Mouse (Mus musculus) hindbrain, embryonic 13.5 days (tissue): ENCODE results near the gene Fbln7. TPM values are rescaled to one million over a fixed set of nuclear protein-coding genes. Genes with fewer than 3 reads are reported as not detected.
A peak's percentile ranks its signal among the peaks of the same experiment; 100 is the strongest.

Experiments
- ATAC-seq: fragments of 200-750 bp; cut with Nextera tagmentation; 2 replicates; pipeline ENCODE4 v1.8.0; 2017; ENCODE audit warnings: moderate TSS enrichment; ENCODE audit not compliant: low FRiP score
- H3K27ac ChIP-seq: fragments of 300-500 bp; sonication (generic); 2 replicates; pipeline ENCODE4 v1.5.1; 2015; ENCODE audit warnings: inconsistent platforms, mild to moderate bottlenecking, moderate library complexity
- H3K27me3 ChIP-seq: fragments of 300-500 bp; sonication (generic); 2 replicates; pipeline ENCODE4 v1.6.1; 2015; ENCODE audit warnings: mild to moderate bottlenecking, inconsistent platforms
- H3K36me3 ChIP-seq: fragments of 300-500 bp; sonication (generic); 2 replicates; pipeline ENCODE4 v1.6.1; 2015; ENCODE audit warnings: mild to moderate bottlenecking, inconsistent platforms
- H3K4me1 ChIP-seq: fragments of 300-500 bp; sonication (generic); replicated peaks from 2 replicates; pipeline ENCODE4 v1.6.1; 2015; ENCODE audit warnings: inconsistent platforms
- H3K4me2 ChIP-seq: fragments of 300-500 bp; sonication (generic); 2 replicates; pipeline ENCODE4 v1.6.1; 2015; ENCODE audit warnings: inconsistent platforms, mild to moderate bottlenecking, moderate library complexity
- H3K4me3 ChIP-seq: fragments of 300-500 bp; sonication (generic); 2 replicates; pipeline ENCODE4 v1.5.1; 2015; ENCODE audit warnings: mild to moderate bottlenecking, inconsistent platforms
- H3K9ac ChIP-seq: fragments of 300-500 bp; sonication (generic); 2 replicates; pipeline ENCODE4 v1.6.1; 2015; ENCODE audit warnings: mild to moderate bottlenecking, inconsistent platforms
- H3K9me3 ChIP-seq: fragments of 300-500 bp; sonication (generic); 2 replicates; pipeline ENCODE4 v1.6.1; 2016; ENCODE audit warnings: inconsistent platforms
- WGBS: fragments of 180-500 bp; shearing (Covaris S2); methylation state at CpG from one replicate; pipeline ENCODE4 v1.1.7; 2015; 5-methylcytosine and 5-hydroxymethylcytosine counted together
- polyA plus RNA-seq: library from polyadenylated mRNA; unstranded; fragments of >200 nt; fragmentation: Nextera tagmentation; extraction: Ambion mirVana; gene quantifications from 2 replicates; pipeline ENCODE4 v1.2.1, GENCODE M21; 2015

Fbln7 gene
- polyA plus RNA-seq, 1 experiment from 2014 or later: 1.2 TPM

- Histone ChIP-seq H3K9me3 (no peaks in the 10 kb centered on the region), H3K4me3 (no peak overlapping the region), H3K27ac (no peak overlapping the region), H3K27me3 (no peaks in the 10 kb centered on the region), H3K36me3 (no peaks in the 10 kb centered on the region), H3K4me1 (no peaks in the 10 kb centered on the region), H3K4me2 (no peak overlapping the region), H3K9ac (no peak overlapping the region)
- 70% methylated on average over 4 of the region's 4 CpGs for WGBS
- no peak for ATAC-seq
These were observed 18.5 kb downstream of the Fbln7 start for GRCm38 (mm10) chr2:128881236-128881635.

- no peaks in the 10 kb centered on the region for H3K36me3 ChIP-seq
- H3K9ac ChIP-seq: no peak overlapping the region
- H3K9me3 ChIP-seq: no peaks in the 10 kb centered on the region
- H3K27me3 ChIP-seq: no peaks in the 10 kb centered on the region
- H3K4me2 ChIP-seq: no peak overlapping the region
- no peak for ATAC-seq
- no peaks in the 10 kb centered on the region for H3K4me1 ChIP-seq
- WGBS: 77% methylated on average over 8 of the region's 8 CpGs
- H3K27ac ChIP-seq: no peak overlapping the region
- no peak overlapping the region for H3K4me3 ChIP-seq
These were observed 22.5 kb downstream of the Fbln7 start for GRCm38 (mm10) chr2:128885225-128885811.

- no peaks in the 10 kb centered on the region for H3K9me3 ChIP-seq
- no peak overlapping the region for H3K9ac ChIP-seq
- no peak overlapping the region for H3K4me3 ChIP-seq
- 66% methylated on average over 6 of the region's 6 CpGs for WGBS
- no peak overlapping the region for H3K4me2 ChIP-seq
- peaks cover 7% of the 10 kb centered on the region for H3K4me1 ChIP-seq
- H3K27me3 ChIP-seq: 0 out of 2 replicates have a peak, but pooled peaks cover under 1% of the 10 kb centered on the region
- H3K27ac ChIP-seq: no peak overlapping the region
- ATAC-seq: no peak
- no peaks in the 10 kb centered on the region for H3K36me3 ChIP-seq
These were observed 25.2 kb downstream of the Fbln7 start for GRCm38 (mm10) chr2:128887866-128888550.

DNA sequence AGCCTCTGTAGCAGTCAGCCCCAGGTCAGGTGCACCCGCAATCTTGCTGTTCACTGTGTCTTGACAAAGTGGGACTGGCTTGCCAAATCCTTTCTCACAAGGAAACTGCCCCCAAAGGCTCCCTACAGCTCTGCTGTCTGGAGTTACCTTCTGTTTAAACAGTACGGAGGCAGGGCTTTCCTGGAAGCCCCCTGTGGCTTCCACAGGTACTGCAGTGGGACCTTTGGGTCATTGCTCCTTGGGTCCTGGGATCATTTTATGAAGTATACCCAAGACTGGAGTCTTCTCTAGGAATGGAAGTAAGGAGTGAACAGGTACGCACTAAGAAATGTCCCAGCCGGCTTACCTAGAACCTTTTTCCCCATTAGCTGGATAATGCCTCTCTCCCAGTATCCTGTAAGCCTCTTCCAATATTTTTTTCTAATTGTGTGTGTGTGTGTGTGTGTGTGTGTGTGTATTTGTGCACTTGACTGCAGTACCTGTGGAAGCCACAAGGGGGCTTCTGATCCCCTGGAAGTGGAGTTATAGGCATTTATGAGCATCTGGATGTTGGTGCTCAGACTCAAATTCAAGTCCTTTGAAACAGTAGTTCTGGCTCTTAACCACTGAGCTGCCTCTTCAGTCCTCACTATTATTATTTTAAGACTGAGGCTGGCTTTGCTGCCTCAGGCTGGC is 28.0 kb downstream of the Fbln7 start:
- ATAC-seq: no peak
- no peaks in the 10 kb centered on the region for H3K36me3 ChIP-seq

GRCm38 (mm10) chr2:128892180-128892721 is 29.5 kb downstream of the Fbln7 start:
- peaks cover 7% of the 10 kb centered on the region for H3K4me1 ChIP-seq
- peak overlapping the region; percentile 43 for H3K4me3 ChIP-seq
- H3K4me2 ChIP-seq: peak overlapping the region; percentile 82
- H3K36me3 ChIP-seq: no peaks in the 10 kb centered on the region
- peak overlapping the region; percentile 70 for H3K9ac ChIP-seq
- WGBS: 3% methylated on average over 37 of the region's 37 CpGs
- H3K27me3 ChIP-seq: 0 out of 2 replicates have a peak, but pooled peaks cover 5% of the 10 kb centered on the region
- no peaks in the 10 kb centered on the region for H3K9me3 ChIP-seq
- H3K27ac ChIP-seq: no peak overlapping the region
- peak; percentile 66 for ATAC-seq

More for the DNA sequence above, 28.0 kb downstream of the Fbln7 start:
- H3K4me3 ChIP-seq: no peak overlapping the region
- H3K4me2 ChIP-seq: no peak overlapping the region
- H3K27me3 ChIP-seq: 0 out of 2 replicates have a peak, but pooled peaks cover 5% of the 10 kb centered on the region
- no peaks in the 10 kb centered on the region for H3K9me3 ChIP-seq
- no peak overlapping the region for H3K9ac ChIP-seq
- H3K27ac ChIP-seq: no peak overlapping the region
- WGBS: 94% methylated on average over 4 of the region's 4 CpGs
- H3K4me1 ChIP-seq: peaks cover 7% of the 10 kb centered on the region

DNA sequence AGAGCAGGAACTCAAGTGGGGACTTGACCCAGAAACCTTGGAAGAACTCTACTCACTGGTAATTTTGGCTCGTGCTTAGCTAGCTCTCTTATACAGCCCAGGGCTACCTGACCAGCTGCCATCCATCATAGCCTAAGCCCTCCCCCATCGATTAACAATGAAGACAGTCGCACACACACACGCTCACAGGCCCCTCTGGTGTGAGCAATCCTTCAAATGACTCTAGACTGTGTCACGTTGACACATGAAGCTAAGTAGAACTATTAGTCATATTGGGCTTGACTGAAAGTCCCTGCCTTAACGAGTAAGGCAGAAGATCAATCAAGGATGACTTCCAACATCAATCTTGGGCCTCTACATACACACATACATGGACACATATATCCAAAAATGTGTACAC is 40.1 kb downstream of the Fbln7 start:
- Histone ChIP-seq H3K27ac (no peak overlapping the region), H3K9me3 (peaks cover 6% of the 10 kb centered on the region; the same call in 1 of the 2 replicates), H3K36me3 (no peaks in the 10 kb centered on the region), H3K9ac (no peak overlapping the region), H3K4me1 (no peaks in the 10 kb centered on the region), H3K4me3 (no peak overlapping the region), H3K27me3 (no peaks in the 10 kb centered on the region), H3K4me2 (no peak overlapping the region)
- WGBS: 77% methylated on average over 6 of the region's 6 CpGs
- ATAC-seq: 0 out of 2 replicates have a peak, but pooled peaks have one; percentile 65

GRCm38 (mm10) chr2:128903661-128904060 is 40.9 kb downstream of the Fbln7 start:
- no peak for ATAC-seq
- Histone ChIP-seq H3K9me3 (peaks cover 6% of the 10 kb centered on the region; the same call in 1 of the 2 replicates), H3K4me2 (no peak overlapping the region), H3K36me3 (no peaks in the 10 kb centered on the region), H3K4me3 (no peak overlapping the region), H3K4me1 (no peaks in the 10 kb centered on the region), H3K27ac (no peak overlapping the region), H3K9ac (no peak overlapping the region), H3K27me3 (no peaks in the 10 kb centered on the region)
- 89% methylated on average over 3 of the region's 3 CpGs for WGBS

DNA sequence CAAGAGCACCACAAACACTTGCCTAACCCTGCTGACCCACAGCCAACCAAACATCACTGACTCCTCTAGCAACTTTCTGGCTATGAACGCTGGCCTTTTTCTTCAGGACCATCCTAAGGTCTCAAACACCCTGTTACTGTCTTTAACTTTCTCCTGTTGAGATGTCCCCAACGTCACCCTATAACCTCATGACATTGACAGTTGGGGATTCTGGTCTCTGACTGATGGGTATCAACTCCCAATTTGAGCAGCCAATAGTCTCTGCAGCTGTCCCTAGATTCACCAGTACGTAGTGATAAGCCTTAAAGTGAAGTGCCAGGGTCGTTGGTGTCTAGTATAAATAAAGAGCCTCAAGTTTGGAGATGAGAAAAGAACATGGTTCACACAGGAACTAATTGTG is 52.2 kb downstream of the Fbln7 start:
- Histone ChIP-seq H3K4me2 (no peak overlapping the region), H3K4me3 (no peak overlapping the region), H3K9ac (no peak overlapping the region), H3K9me3 (no peaks in the 10 kb centered on the region), H3K27ac (no peak overlapping the region), H3K27me3 (no peaks in the 10 kb centered on the region), H3K4me1 (no peaks in the 10 kb centered on the region), H3K36me3 (no peaks in the 10 kb centered on the region)
- 88% methylated on average over 4 of the region's 4 CpGs for WGBS
- ATAC-seq: no peak

DNA sequence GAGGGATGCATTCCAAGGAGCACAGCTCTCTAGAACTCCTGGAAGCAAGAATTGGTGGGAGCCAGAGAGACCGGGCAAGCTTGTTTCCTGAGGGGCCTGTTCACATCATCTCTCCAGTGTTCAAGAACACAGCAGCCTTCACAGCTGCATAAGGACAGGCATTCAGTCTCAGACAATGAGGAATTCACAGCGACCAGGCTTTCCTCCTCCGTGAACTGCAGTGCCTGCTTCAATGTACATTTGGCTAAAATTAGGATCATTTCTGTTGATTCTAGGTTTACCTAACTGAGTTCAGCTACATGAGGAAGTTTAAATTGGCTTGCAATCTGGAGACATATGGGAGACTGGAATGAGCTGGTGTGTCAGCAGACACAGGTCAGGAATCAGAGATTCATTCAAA is 53.7 kb downstream of the Fbln7 start:
- Histone ChIP-seq H3K4me1 (no peaks in the 10 kb centered on the region), H3K27ac (no peak overlapping the region), H3K4me3 (no peak overlapping the region), H3K9me3 (no peaks in the 10 kb centered on the region), H3K9ac (no peak overlapping the region), H3K27me3 (no peaks in the 10 kb centered on the region), H3K36me3 (no peaks in the 10 kb centered on the region), H3K4me2 (no peak overlapping the region)
- ATAC-seq: no peak
- WGBS: 82% methylated on average over 3 of the region's 3 CpGs

GRCm38 (mm10) chr2:128924799-128925198 is 62.0 kb downstream of the Fbln7 start:
- Histone ChIP-seq H3K4me2 (no peak overlapping the region), H3K4me3 (no peak overlapping the region), H3K4me1 (no peaks in the 10 kb centered on the region), H3K9ac (no peak overlapping the region), H3K27me3 (no peaks in the 10 kb centered on the region), H3K27ac (no peak overlapping the region), H3K36me3 (peaks cover 35% of the 10 kb centered on the region), H3K9me3 (no peaks in the 10 kb centered on the region)
- ATAC-seq: no peak
- 96% methylated on average over 4 of the region's 4 CpGs for WGBS

GRCm38 (mm10) chr2:128928446-128928845 is 65.7 kb downstream of the Fbln7 start:
- H3K4me1 ChIP-seq: no peaks in the 10 kb centered on the region
- H3K9ac ChIP-seq: no peak overlapping the region
- no peak overlapping the region for H3K27ac ChIP-seq
- H3K36me3 ChIP-seq: peaks cover 53% of the 10 kb centered on the region
- H3K9me3 ChIP-seq: no peaks in the 10 kb centered on the region
- H3K4me3 ChIP-seq: no peak overlapping the region
- no peaks in the 10 kb centered on the region for H3K27me3 ChIP-seq
- H3K4me2 ChIP-seq: no peak overlapping the region
- no peak for ATAC-seq
- 84% methylated on average over 3 of the region's 3 CpGs for WGBS

DNA sequence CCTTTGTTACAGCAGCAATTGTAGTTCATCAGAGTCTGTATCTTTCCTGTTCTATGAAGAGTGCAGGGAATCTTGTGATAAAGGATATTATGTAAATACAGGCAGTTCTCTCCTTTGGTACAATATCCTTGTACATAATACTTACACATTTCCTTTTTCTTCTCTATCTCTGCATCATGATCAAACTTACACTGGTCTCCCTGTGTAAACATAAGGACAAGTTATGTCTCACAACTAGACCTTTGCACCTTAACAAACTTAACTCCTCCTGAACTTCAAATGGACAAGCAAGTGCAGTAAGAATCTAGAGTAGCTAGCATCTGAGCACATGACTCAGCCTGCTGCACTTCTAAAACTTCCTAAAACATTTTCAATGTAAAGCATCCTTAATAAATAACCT is 67.9 kb downstream of the Fbln7 start:
- no peak for ATAC-seq
- Histone ChIP-seq H3K4me1 (no peaks in the 10 kb centered on the region), H3K36me3 (peaks cover 55% of the 10 kb centered on the region), H3K9me3 (no peaks in the 10 kb centered on the region), H3K27me3 (no peaks in the 10 kb centered on the region), H3K4me2 (no peak overlapping the region), H3K27ac (no peak overlapping the region), H3K4me3 (no peak overlapping the region), H3K9ac (no peak overlapping the region)
